Mouse (Mus musculus) bone marrow macrophage, adult 2 months (primary cell): Measurements from ENCODE around the gene Elavl3. TPM values are rescaled to one million over a fixed set of nuclear protein-coding genes. Genes with fewer than 3 reads are reported as not detected.
A peak's percentile ranks its signal among the peaks of the same experiment; 100 is the strongest.

Source experiments
- H3K27ac ChIP-seq: 2 replicates; pipeline ENCODE4 v1.5.1; 2012; ENCODE audit warnings: low read depth, low read length; ENCODE audit not compliant: insufficient read depth
- H3K4me1 ChIP-seq: 2 replicates; pipeline ENCODE4 v1.6.1; 2012; ENCODE audit warnings: low read length; ENCODE audit not compliant: control insufficient read depth, insufficient read depth
- H3K4me3 ChIP-seq: 2 replicates; pipeline ENCODE4 v1.5.1; 2012; ENCODE audit warnings: mild to moderate bottlenecking, low read length, moderate library complexity; ENCODE audit not compliant: insufficient read depth
- CTCF ChIP-seq: IDR thresholded peaks from 2 replicates; pipeline ENCODE4 v1.5.1; 2012; ENCODE audit warnings: low read depth, mild to moderate bottlenecking, low read length, moderate library complexity
- POLR2A ChIP-seq: IDR thresholded peaks from 2 replicates; pipeline ENCODE4 v1.6.1; 2012; ENCODE audit warnings: mild to moderate bottlenecking, low read depth, low read length, borderline replicate concordance
- polyA plus RNA-seq: library from polyadenylated mRNA; stranded (reverse); fragments of >200 nt; gene quantifications from 2 replicates; pipeline ENCODE4 v1.2.4, GENCODE M21; 2012; ENCODE audit not compliant: missing spikeins, insufficient read depth, insufficient read length

Elavl3 gene
- polyA plus RNA-seq, 1 experiment: not detected

DNA sequence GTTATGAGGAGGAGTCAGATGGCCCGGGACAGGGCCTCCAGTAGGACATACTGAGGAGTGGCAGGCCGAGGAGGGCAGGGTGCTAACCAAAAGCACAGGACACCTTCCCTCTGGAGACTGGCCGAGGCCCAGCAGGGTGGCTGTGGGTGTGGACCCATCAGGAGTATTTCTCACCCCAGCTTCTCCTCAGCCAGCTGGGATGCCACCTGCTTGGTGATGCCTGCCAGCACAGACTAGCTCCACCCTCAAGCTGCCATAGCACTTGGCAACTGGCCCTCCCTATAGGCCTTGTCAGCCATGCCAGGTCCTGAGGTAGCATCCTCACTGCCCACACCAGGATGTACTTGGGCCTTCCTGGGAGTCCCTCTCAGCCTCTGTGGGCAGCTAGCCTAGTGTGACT lies 12.5 kb upstream of the Elavl3 start:
- Histone ChIP-seq H3K27ac (no peak overlapping the region), H3K4me3 (no peak overlapping the region), H3K4me1 (no peaks in the 10 kb centered on the region)
- TF ChIP-seq POLR2A (no peak), CTCF (no peak)

DNA sequence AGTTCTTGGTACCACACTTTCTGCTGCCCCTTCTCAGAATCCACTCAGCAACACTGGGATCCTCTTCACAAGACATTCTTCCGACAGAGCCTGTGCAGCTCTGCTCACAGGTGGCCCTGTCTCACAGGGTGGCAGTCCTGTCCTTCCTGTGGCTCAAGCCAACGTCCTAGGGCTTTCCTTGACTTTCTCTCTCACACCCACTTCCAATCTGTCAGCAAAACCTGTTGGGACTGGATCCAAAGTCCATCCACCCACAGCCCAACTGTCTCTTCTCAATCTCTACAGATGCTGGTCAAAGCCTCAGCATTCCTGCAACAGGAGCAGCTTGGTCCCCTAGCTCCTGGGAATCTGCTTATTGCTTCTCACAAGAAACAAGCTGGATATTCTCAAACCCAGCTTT lies 9.5 kb upstream of the Elavl3 start:
- Histone ChIP-seq H3K4me3 (no peak overlapping the region), H3K27ac (no peak overlapping the region), H3K4me1 (peaks cover 3% of the 10 kb centered on the region)
- TF ChIP-seq POLR2A (no peak), CTCF (no peak)

DNA sequence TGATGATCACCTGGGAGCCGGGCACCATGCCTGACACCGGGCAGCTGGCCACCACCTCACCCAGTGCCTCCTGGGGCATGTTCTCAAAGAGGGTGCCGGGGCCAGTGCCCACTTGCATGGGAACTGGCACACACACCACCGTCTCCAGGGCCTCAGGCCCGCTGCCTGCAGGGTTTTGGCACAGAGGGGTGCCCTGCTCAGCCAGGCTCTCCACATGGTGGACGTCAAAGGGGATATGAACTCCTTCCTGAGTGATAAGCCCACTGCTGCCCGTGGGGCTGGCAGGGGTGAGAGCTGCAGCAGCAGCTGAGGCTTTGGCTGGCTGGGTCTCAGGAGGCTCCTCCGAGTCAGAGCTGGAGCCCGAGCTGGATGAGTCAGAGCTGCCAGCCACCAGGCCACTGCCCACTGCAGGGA lies 6.2 kb upstream of the Elavl3 start:
- TF ChIP-seq CTCF: no peak
- TF ChIP-seq POLR2A: no peak

DNA sequence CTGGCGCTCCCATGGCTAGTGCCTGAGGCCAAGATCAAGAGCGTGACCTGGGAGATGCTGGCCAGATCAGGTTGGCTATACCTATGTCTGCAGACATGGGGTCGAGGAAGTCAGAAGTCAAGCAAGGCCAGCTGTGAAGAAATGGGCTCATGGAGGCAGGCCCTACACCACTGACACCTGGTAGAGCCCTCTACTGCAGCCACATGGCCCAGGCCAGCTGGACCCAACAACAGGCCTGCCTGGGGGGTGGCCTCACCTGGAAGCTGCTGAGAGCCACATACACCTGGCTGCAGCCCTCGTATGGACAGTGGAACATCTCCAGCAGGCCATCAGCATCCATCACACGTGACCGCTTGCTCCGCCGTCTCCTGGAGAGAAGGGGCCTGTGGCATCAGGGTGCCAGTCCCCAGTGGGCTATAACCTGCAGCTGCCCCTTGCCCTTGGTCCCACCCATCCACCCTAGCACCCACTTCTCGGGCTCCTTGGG lies 5.3 kb upstream of the Elavl3 start:
- peaks cover 5% of the 10 kb centered on the region for H3K4me1 ChIP-seq
- no peak overlapping the region for H3K4me3 ChIP-seq
- H3K27ac ChIP-seq: no peak overlapping the region
- TF ChIP-seq CTCF: no peak
- no peak for TF ChIP-seq POLR2A

More for the DNA sequence above, 6.2 kb upstream of the Elavl3 start:
- no peak overlapping the region for H3K27ac ChIP-seq
- H3K4me3 ChIP-seq: no peak overlapping the region
- H3K4me1 ChIP-seq: peaks cover 5% of the 10 kb centered on the region

DNA sequence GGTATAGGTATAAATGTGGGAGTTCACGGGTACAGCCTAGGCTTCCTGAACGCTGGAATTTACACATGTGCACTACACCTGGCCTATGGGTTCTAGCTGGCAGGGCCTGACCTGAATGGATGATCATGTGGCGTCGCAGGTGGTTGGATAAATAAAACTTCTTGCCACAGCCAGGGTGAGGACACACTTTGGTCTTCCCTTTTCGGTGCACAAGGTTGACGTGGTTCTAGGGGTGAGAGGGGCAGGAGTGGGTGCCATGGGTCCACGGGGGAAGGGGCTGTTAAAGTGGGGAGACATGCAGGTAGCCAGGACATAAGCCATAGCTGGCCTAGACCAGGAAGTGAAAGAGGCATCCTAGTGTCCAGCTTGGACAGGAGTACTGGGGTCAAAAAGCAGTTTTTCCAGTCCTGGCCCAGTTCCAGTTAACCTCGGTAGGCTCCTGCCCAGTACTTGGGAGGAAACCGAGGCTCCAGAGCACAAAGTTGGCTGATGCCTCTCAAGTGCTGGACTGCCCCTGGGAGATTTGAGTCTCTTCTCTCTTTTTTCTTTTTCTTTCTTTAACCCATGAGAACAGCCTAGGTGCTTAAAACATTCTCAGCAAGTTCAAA lies 4.6 kb upstream of the Elavl3 start:
- H3K4me1 ChIP-seq: peaks cover 5% of the 10 kb centered on the region
- no peak overlapping the region for H3K27ac ChIP-seq
- H3K4me3 ChIP-seq: no peak overlapping the region
- TF ChIP-seq POLR2A: no peak
- no peak for TF ChIP-seq CTCF

DNA sequence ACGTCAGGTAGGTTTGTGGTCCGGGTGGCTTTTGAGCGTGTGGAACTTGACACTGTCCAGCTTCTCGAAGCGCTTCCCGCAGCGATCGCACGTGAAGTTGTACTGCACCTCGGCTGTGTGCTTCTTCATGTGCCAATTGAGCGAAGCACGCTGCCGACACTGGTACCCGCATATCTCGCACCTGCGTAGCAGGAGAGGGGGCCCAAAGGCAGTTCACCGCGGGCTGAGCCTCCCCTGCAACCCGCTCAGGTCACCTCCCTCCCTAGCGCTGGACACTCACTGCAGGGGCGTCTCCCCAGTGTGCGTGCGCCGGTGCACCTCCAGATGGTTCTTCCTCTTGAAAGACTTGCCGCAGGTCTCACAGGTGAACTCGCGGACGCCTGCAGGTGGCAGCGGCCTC lies 3.9 kb upstream of the Elavl3 start:
- Histone ChIP-seq H3K4me3 (no peak overlapping the region), H3K4me1 (peaks cover 5% of the 10 kb centered on the region), H3K27ac (no peak overlapping the region)
- TF ChIP-seq CTCF: no peak
- TF ChIP-seq POLR2A: no peak

DNA sequence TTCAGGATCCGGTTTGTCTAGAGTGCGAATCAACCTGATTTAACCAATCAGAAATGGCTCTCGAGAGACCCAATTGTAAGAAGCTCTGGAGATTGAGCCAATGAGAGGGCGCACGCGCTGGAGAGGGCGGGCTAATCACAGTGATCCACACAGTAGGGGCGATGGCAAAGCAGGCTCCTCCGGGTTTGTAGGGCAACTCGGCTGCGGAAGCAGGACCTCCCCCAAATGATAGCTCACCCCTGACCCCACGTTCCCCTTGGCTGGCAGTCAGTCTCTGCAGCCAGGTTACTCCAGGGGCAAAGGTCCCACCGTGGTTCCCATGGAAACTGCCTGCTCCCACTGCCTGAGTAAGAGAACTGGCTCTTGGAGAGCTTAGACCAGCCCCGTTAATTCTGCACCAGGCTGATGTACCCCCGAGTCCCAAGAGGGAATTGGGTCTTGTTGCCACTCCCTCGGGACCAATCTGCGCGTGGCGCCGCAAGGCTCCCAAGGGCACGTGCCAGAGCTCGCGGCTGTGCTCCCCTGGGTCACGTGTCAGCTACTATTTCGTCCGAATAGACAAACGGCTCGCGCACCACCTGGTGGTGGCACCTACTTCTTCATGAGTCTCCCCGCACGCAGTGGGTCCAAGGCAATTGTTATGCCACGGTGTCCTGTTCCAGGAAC lies 2.7 kb upstream of the Elavl3 start:
- no peak for TF ChIP-seq POLR2A
- TF ChIP-seq CTCF: no peak
- Histone ChIP-seq H3K27ac (no peak overlapping the region), H3K4me3 (peak overlapping the region; percentile 47), H3K4me1 (peaks cover 5% of the 10 kb centered on the region)

DNA sequence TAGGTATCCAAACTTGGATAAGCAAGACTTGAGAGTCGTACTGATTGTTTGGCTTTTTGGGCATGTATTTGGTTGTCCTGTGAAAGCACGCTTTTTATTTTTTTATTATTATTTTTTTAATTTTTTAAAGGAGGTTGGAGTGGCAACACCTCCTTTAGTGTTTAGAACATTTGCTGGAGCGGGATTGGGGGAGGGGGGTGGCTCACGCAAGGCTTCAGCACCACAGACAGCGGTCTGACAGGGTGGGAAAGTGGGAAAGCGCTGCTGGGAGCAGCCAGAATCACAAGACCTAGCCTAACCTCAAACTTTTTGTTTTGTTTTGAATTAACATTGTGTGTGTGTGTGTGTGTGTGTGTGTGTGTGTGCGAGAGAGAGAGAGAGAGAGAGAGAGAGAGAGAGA lies 1.8 kb upstream of the Elavl3 start:
- no peak overlapping the region for H3K4me3 ChIP-seq
- TF ChIP-seq CTCF (no peak), POLR2A (no peak)
- H3K4me1 ChIP-seq: peaks cover 4% of the 10 kb centered on the region

DNA sequence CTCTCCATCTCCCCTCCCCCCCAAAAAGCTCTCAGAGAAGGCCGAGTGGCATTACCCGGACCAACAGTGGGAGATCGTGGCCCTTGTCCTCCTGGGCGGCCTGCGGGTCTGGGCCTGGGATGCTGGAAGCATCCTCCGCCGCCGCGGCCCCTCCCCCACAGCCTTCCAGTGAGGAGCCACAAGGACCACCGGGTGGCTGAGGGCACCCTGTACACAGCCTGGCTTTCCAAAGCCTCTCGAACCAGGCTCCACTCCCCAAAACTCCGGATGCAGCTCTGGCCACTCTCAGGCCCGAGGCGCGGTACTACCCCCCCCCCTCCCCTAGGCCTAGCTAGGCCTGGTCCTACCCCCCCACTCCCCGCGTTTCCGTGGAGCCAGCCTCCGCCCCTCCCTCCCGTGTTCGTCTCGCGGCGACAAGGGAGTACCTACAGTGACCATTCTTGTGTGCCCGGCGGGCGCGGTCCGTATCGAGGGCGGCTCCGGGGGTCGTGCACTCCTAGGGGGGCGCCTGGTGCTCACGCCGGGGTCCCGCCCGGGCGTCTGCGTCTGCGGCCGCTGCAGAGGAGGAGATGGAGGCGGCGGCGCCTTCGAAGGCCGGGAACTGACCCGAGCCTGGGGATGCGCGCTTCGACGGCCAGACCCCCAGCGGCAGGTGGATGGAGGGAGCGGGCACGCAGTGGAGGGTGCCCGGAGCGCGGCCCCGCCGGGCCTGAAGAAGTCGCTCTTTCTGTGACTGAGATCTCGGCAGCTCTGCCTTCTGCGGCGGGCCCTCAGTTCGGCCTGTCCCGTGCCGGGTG lies 464 bp downstream of the Elavl3 start:
- TF ChIP-seq CTCF: no peak
- TF ChIP-seq POLR2A: no peak
- H3K4me1 ChIP-seq: peaks cover 2% of the 10 kb centered on the region; the same call in 1 of the 2 replicates
- H3K4me3 ChIP-seq: no peak overlapping the region
- H3K27ac ChIP-seq: no peak overlapping the region

More for the DNA sequence above, 1.8 kb upstream of the Elavl3 start:
- no peak overlapping the region for H3K27ac ChIP-seq

DNA sequence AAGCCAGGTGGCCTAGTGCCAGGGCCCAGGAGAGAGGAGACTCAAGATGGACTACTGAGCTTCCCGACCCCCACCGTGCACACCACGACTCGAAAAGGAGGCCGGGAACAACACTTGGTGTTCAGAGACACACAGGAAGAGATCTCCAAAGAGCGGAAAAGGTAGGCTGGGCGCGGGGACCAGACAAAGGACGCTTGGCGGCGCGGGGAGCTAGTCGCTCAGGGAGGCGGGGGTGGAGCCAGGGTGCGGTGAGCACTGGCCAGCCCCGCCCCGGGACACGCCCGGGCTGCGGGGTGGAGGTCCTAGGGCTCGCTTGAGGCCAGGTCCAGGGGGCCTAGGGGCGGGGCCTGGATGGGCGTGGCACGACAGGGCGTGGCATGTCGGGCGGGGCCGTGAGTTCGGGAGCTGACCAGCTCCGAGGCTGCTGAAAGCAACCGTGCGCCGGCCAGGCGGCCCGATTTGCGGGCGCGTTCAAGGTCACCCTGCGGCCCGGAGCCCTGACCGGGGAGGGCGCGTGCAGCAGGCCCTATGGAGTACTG lies 1.4 kb downstream of the Elavl3 start:
- no peak overlapping the region; the same call in 1 of the 2 replicates for H3K4me3 ChIP-seq
- TF ChIP-seq POLR2A (no peak), CTCF (no peak)

More for the DNA sequence above, 1.4 kb downstream of the Elavl3 start:
- no peak overlapping the region for H3K27ac ChIP-seq
- H3K4me1 ChIP-seq: peaks cover 2% of the 10 kb centered on the region; the same call in 1 of the 2 replicates
